In genomic region chr10:37138311-37138731, GRCm38 (mm10) we compare ENCODE assay signal across 8 mouse cellular contexts. TPM values are rescaled to one million over a fixed set of nuclear protein-coding genes. Genes with fewer than 3 reads are reported as not detected.
A peak's percentile ranks its signal among the peaks of the same experiment; 100 is the strongest.
DNase-seq lines count a peak whose midpoint lies in the region; ATAC-seq and TF ChIP-seq lines count a peak whose summit lies in the region.

No protein-coding gene starts in this region.

- peak; percentile 14 for DNase-seq in adrenal gland, postnatal 25 days
- DNase-seq in left cerebral cortex, adult 11 months (ENCODE audit: low spot score) = peak; percentile 9
- peak; percentile 32 for DNase-seq in lung, postnatal 36 days
- peak; percentile 27 to 35 for DNase-seq in spleen, postnatal 10 days (ENCODE audit: low spot score in 2 of 2)
- no peak for DNase-seq in embryo, embryonic 10.5 days (ENCODE audit: low spot score)

- no peaks in the 10 kb centered on the region for H3K9me3 ChIP-seq in ES-Bruce4 (replicated peaks; ENCODE audit: control insufficient read depth, insufficient read depth, low read length, poor library complexity, severe bottlenecking)
- H3K9me3 ChIP-seq in forebrain, embryonic 12.5 days = no peaks in the 10 kb centered on the region
- H3K9me3 ChIP-seq in hindbrain, embryonic 12.5 days (replicated peaks) = no peaks in the 10 kb centered on the region

- no peaks in the 10 kb centered on the region for H3K4me1 ChIP-seq in ES-Bruce4 (ENCODE audit: control insufficient read depth, insufficient read depth, low read length)
- peaks cover 15% of the 10 kb centered on the region for H3K4me1 ChIP-seq in forebrain, embryonic 12.5 days
- peaks cover 4% of the 10 kb centered on the region for H3K4me1 ChIP-seq in hindbrain, embryonic 12.5 days

- H3K4me2 ChIP-seq in forebrain, embryonic 12.5 days = no peak overlapping the region
- 0 out of 2 replicates have a peak overlapping the region, but pooled peaks have one; percentile 6 for H3K4me2 ChIP-seq in hindbrain, embryonic 12.5 days (replicated peaks)

- H3K9ac ChIP-seq in ES-Bruce4 (ENCODE audit: low read depth, poor library complexity, severe bottlenecking) = peak overlapping the region; percentile 99
- peak overlapping the region; percentile 100 for H3K9ac ChIP-seq in forebrain, embryonic 12.5 days
- H3K9ac ChIP-seq in hindbrain, embryonic 12.5 days = peak overlapping the region; percentile 100

- no peak for ATAC-seq in forebrain, embryonic 12.5 days (ENCODE audit: low FRiP score)
- no peak for ATAC-seq in hindbrain, embryonic 12.5 days (ENCODE audit: low FRiP score)

- no peak overlapping the region for H3K27ac ChIP-seq in ES-Bruce4 (ENCODE audit: insufficient read depth, low read length)
- peak overlapping the region; percentile 100 for H3K27ac ChIP-seq in forebrain, embryonic 12.5 days
- peak overlapping the region; percentile 100 for H3K27ac ChIP-seq in hindbrain, embryonic 12.5 days

- peaks cover 7% of the 10 kb centered on the region for H3K36me3 ChIP-seq in ES-Bruce4 (ENCODE audit: control insufficient read depth, insufficient read depth, low read length, poor library complexity, severe bottlenecking)
- peaks cover 27% of the 10 kb centered on the region for H3K36me3 ChIP-seq in forebrain, embryonic 12.5 days (replicated peaks)
- peaks cover 16% of the 10 kb centered on the region for H3K36me3 ChIP-seq in hindbrain, embryonic 12.5 days

- no peak for TF ChIP-seq CTCF in ES-Bruce4 (IDR thresholded peaks at IDR 0.05; ENCODE audit: low read depth, low read length)

- H3K4me3 ChIP-seq in ES-Bruce4 (ENCODE audit: low read depth, low read length) = peak overlapping the region; percentile 85
- H3K4me3 ChIP-seq in forebrain, embryonic 12.5 days (replicated peaks) = peak overlapping the region; percentile 98
- peak overlapping the region; percentile 99 for H3K4me3 ChIP-seq in hindbrain, embryonic 12.5 days

- no peaks in the 10 kb centered on the region for H3K27me3 ChIP-seq in ES-Bruce4 (ENCODE audit: control insufficient read depth, insufficient read depth, low read length, poor library complexity, severe bottlenecking)
- H3K27me3 ChIP-seq in forebrain, embryonic 12.5 days = no peaks in the 10 kb centered on the region
- H3K27me3 ChIP-seq in hindbrain, embryonic 12.5 days = no peaks in the 10 kb centered on the region

- no peak for TF ChIP-seq POLR2A in ES-Bruce4 (IDR thresholded peaks at IDR 0.05; ENCODE audit: insufficient read depth, low read length)

- WGBS in forebrain, embryonic 12.5 days = under 1% methylated on average over 26 of the region's 26 CpGs
- under 1% methylated on average over 26 of the region's 26 CpGs for WGBS in hindbrain, embryonic 12.5 days

- TF ChIP-seq EP300 in ES-Bruce4 (IDR thresholded peaks at IDR 0.05; ENCODE audit: insufficient read depth, low read depth, low read length) = no peak

RNA-seq across cellular contexts. Expression of gene Marcks, which starts 0.4 kb away (rescaled TPM):
- polyA plus RNA-seq in ES-Bruce4 (2011; ENCODE audit: insufficient read depth, insufficient read length, low read depth, missing spikeins) = 85.0 and 87.0 TPM in 2 replicates
- 59.9 and 88.0 TPM in 2 replicates for total RNA-seq in adrenal gland, postnatal 25 days (2021)
- 291 and 320 TPM in 2 replicates for polyA plus RNA-seq in forebrain, embryonic 12.5 days (2016; fragmentation: Nextera tagmentation; extraction: Ambion mirVana)
- polyA plus RNA-seq in hindbrain, embryonic 12.5 days (2016; fragmentation: Nextera tagmentation; extraction: Ambion mirVana) = 338 and 368 TPM in 2 replicates
